Mouse (Mus musculus): ENCODE results near the gene E2f3.

- TF ChIP-seq CTCF (conservative IDR thresholded peaks at IDR 0.05; ENCODE audit: low read length): no peak
- TF ChIP-seq POU5F1 (IDR thresholded peaks at IDR 0.05; ENCODE audit: borderline replicate concordance, low read length): no peak
- no peak for TF ChIP-seq NANOG (IDR thresholded peaks at IDR 0.05; ENCODE audit: borderline replicate concordance, low read length)
These were observed 26.4 kb upstream of the E2f3 start for GRCm38 (mm10) chr13:30012226-30012625.
